Mouse (Mus musculus) left cerebral cortex, adult 9 months (tissue): Measurements from ENCODE around the gene Tas2r131.
"Not testable (repeated sequence)": the region's sequence is repeated elsewhere in the genome, so short reads cannot be mapped to it uniquely, and the experiment has no call there.

Experiments used
- DNase-seq, 2 experiments: peaks; one replicate each; pipeline ENCODE4 v3.0.0; 2022; ENCODE audit warnings: low spot score in 2 of 2

Tas2r131 gene

DNA sequence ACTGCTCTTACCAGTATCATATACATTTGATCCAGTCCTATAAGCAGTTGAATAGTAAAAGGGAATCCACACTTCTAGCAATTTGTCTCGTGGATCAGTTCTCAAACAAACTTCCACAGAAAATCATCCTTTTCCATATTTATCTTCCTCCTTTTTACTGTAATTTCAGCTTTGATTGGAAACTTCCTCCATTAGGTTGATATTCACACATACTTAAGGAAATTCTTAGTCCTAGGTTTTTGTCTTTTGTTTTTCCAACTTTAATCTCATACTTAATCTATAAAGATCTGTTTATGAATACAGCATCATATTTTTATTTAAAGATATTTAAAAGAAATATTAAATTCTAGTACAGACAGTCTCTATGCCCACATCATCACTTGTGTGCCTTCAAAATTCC lies at the start of gene Tas2r131:
TSS of gene Tas2r131 (minus strand) at position 101 of the 400 bp plus-strand sequence.
- no peak for DNase-seq

DNA sequence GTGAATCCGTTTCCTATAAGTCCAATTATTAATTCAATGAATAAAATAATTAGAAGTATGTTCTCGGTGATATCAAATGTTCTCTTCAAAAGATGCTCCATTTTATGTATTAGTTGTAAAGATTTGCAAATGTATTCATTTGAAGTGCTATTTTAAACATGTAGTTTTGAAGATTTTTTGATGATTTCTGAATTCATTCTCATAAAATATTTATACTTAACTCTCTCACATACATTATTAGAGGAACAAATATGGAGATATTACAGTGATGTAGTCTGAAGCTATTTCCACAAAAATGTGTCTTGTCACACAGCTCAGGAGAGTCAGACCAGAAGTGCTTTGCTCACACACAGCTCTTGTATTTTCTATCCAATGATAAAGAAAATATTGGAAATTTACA lies 23.1 kb upstream of the Tas2r131 start, which contains the start of gene Tas2r109:
TSS of gene Tas2r109 (minus strand) at position 101 of the 400 bp plus-strand sequence.
- no peak for DNase-seq

DNA sequence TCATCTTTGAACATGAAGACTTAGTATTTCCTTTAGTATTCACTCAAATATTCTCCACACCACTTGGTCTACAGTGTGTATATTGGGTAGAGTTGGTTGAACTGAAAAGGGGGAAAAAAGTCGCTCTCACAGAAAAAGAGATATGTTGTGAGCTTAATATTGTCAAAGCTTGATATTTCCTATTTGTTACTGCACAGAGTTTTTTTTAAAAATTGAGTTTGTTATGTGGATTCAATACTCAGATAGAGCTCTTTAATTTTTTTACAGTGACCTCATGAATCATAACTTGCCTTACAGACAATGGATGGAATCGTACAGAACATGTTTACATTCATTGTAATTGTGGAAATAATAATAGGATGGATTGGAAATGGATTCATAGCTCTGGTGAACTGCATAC lies 6.9 kb downstream of the Tas2r131 start, which contains the start of gene Tas2r129:
TSS of gene Tas2r129 (plus strand) at position 301 of the 400 bp plus-strand sequence.
- no peak for DNase-seq

DNA sequence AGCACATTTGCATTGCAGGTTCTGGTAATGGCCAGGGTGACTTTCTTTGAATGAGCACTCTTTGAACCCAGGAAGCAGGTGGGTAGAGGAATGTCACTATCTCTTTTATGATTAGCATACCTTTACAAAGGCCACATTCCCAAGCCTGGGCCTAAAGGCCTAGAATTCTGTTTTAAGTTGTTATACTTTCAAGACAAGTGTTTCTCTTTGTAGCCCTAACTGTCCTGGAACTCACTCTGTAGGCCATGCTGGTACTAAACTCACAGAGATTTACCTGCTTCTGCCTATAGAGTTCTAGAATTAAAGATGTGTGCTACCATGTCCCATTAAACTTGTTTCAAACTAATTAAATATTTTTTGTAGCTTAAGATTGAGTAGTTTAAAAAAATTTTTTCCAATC lies 16.3 kb downstream of the Tas2r131 start:
- not testable (repeated sequence) for DNase-seq

DNA sequence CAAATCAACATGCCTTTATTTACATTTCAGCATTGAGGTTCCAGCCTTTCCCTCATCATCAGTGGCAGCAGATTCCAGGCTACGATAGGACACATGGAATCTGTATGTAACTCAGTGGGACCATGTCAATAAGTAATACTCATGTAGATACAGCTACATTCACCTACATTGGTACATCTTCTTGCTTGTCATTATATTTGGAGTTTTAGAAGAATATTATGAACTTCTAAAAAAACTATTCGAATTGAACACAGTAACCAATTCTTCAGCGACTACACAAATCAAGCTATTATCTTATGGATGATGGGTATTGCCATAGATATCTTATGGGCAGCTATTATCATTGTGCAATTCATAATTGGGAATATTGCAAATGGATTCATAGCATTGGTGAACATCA lies 48.4 kb downstream of the Tas2r131 start, which contains the start of gene Tas2r125:
TSS of gene Tas2r125 (plus strand) at position 301 of the 400 bp plus-strand sequence.
- no peak for DNase-seq
